Mouse (Mus musculus): ENCODE results near the gene Tbcel. TPM values are rescaled to one million over a fixed set of nuclear protein-coding genes. Genes with fewer than 3 reads are reported as not detected.

The Tbcel gene
- polyA plus RNA-seq, 2 experiments from 2014 or later, result 7.5 to 8.2 TPM

DNA sequence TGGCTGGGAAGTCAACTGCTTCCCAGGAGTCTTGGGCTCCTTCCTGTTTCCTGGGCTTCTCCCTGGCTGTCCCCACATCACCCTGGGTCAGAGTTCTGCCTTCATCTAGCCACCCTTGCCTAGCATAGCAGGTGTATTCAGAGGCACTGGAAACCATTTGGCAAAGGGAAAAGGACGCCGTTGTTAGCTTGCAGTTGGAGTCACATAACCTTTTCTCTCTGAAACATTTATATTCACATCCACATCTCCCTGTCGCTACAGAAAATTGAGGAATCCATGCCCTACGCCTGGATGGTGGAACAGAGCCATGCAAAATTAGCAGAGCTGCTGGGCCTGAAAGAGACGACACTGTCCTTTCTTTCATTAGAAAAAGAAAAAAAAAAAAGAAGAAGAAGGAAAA lies 125.5 kb downstream of the Tbcel start:
- no peak for ATAC-seq

DNA sequence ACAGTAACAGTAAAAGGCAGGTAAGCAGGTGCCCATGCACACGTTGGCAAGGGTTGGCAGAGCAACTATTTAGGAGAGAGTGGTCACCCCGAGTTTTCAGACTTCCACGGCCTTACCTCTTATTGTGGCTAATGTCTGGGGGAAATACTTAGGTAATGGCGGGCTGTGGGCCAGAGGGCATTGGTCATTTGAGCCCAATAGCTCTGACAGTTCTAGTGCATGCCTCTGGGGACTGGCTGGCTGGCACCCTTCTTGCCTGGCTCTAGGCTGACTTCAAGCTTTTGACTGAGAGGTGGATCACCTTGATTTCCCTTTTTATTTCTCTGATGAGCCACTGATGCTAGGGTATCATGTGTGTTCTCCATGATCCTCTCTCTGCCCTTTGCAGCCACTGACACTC lies 129.5 kb downstream of the Tbcel start:
- no peak for ATAC-seq

DNA sequence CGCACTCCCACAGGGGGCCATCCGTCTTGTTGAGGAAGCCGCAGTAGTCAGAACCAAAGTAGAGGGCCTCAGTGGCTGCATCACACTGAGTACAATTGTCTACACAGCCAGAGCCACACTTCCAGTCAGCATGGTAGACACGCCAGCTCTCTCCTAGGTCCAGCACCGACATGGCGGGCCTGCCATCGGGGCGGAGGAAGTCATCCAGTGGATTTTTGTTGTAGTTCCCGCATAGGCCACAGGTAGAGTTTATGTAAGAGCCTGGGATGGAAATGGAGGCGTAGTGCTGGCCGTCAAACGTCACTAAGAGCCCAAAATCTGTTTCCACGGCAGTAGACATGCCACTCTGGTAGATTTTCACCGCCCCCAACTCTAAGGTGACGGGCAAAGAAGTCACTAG lies 130.0 kb downstream of the Tbcel start:
- no peak for ATAC-seq

GRCm38 (mm10) chr9:42371670-42372368 lies 135.8 kb downstream of the Tbcel start:
- ATAC-seq, result no peak

Other genes with a start within 250 kb of the Tbcel start
- 100 to 1,000 TPM in 1 of 2 experiments, 10 to 100 TPM in 1; 93.9 to 112 TPM for gene Sc5d, start 243.6 kb downstream of the Tbcel start, polyA plus RNA-seq (2017; shearing (Covaris generic))
- not detected for gene Tecta, start 107.9 kb downstream of the Tbcel start, polyA plus RNA-seq (2017; shearing (Covaris generic))

Measured in activated CD4-positive, CD25-positive, alpha-beta regulatory T cell, adult 4 months (primary cell).